In the genomic region with DNA sequence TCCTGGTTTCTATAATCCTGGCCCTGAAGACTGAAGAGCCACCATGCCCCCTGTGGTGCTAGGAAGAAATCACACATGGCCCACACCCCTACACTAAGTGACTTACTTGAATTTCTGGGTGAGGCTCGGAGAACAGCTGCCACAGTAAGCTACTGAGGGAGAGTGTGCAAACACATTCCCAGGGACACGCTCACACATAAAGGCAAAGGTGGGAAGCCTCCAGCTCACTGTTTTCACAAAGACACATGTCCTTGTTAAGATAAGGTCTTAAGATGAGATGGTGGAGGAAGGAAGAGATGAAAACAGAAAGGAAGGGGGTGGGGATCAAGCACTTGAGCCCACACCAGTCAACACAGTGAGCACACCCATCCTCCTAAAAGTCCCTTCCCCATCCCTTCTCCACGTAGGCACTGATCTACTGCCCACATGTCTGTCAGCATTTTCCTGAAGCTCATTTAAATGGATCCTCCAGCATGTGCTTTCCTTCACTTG, we compare ENCODE assay signal across 14 mouse cellular contexts.
DNase-seq lines count a peak whose midpoint lies in the region; ATAC-seq and TF ChIP-seq lines count a peak whose summit lies in the region.
"Had no signal": no experiment of that assay in that cellular context is flagged by ENCODE, and none has a peak within 500 bp of the region (broad histone marks: within the 10 kb centered on the region; RNA-seq: fewer than 3 reads in every experiment).

No protein-coding gene starts in this region.

- 50% methylated on average over 3 of the region's 3 CpGs for WGBS in heart, postnatal 0 days
- 71% methylated on average over 3 of the region's 3 CpGs for WGBS in heart, embryonic 11.5 days (ENCODE audit: insufficient replicate concordance)
- 72% methylated on average over 3 of the region's 3 CpGs for WGBS in hindbrain, postnatal 0 days
- 85% methylated on average over 3 of the region's 3 CpGs for WGBS in limb, embryonic 10.5 days

- no peak; the same call in 1 of the 2 replicates for TF ChIP-seq RAD21 in CH12.LX (IDR thresholded peaks at IDR 0.05; ENCODE audit: low read depth, low read length)

- H3K36me3 ChIP-seq in heart, postnatal 0 days (replicated peaks; ENCODE audit: control insufficient read depth, insufficient read depth, low read length), result peaks cover 20% of the 10 kb centered on the region; the same call in 1 of the 2 replicates
- peaks cover 5% of the 10 kb centered on the region; the same call in 1 of the 2 replicates for H3K36me3 ChIP-seq in heart, embryonic 11.5 days (ENCODE audit: control insufficient read depth, insufficient read depth, low read length)
- H3K36me3 ChIP-seq in CH12.LX (replicated peaks in 1 of 2; ENCODE audit: control insufficient read depth in 1 of 2, insufficient read depth in 1 of 2, low read length in 1 of 2), result peaks cover 32 to 69% of the 10 kb centered on the region in 2 experiments
- peaks cover 13% of the 10 kb centered on the region; the same call in 1 of the 2 replicates for H3K36me3 ChIP-seq in hindbrain, postnatal 0 days (ENCODE audit: insufficient read depth, low read length)
- H3K36me3 ChIP-seq in limb, embryonic 10.5 days, result peaks cover 79% of the 10 kb centered on the region

- no peak overlapping the region for H3K9ac ChIP-seq in heart, postnatal 0 days (replicated peaks; ENCODE audit: low read depth, low read length)
- H3K9ac ChIP-seq in heart, embryonic 11.5 days (ENCODE audit: low read depth, low read length), result no peak overlapping the region
- peak overlapping the region; percentile 37; the same call in 1 of the 2 replicates for H3K9ac ChIP-seq in CH12.LX (ENCODE audit: insufficient read depth, low read depth)
- H3K9ac ChIP-seq in hindbrain, postnatal 0 days (replicated peaks; ENCODE audit: low read length), result no peak overlapping the region
- H3K9ac ChIP-seq: forebrain, postnatal 0 days; neural tube, embryonic 13.5 days had no signal

- peak overlapping the region; percentile 82 for H3K27ac ChIP-seq in heart, postnatal 0 days (ENCODE audit: low read depth)
- H3K27ac ChIP-seq in heart, embryonic 11.5 days (ENCODE audit: low read depth, low read length), result no peak overlapping the region
- H3K27ac ChIP-seq in CH12.LX (ENCODE audit: insufficient read depth, low read depth), result peak overlapping the region; percentile 99
- H3K27ac ChIP-seq in hindbrain, postnatal 0 days, result no peak overlapping the region
- no peak overlapping the region for H3K27ac ChIP-seq in limb, embryonic 10.5 days
- H3K27ac ChIP-seq: midbrain, embryonic 10.5 days; neural tube, embryonic 13.5 days had no signal

- DNase-seq in heart, postnatal 0 days (ENCODE audit: low spot score), result no peak
- DNase-seq in CD4-positive helper T cell, adult 2 months (ENCODE audit: low read depth, low spot score), result peak; percentile 47
- DNase-seq in CH12.LX (ENCODE audit: extremely low read depth), result peak; percentile 48
- DNase-seq in left cerebral cortex, adult 9 months (ENCODE audit: low spot score in 2 of 2), result peak; percentile 33 to 44
- DNase-seq in hindbrain, postnatal 0 days (ENCODE audit: low spot score), result no peak
- DNase-seq in limb, embryonic 10.5 days (ENCODE audit: low spot score), result no peak
- no peak for DNase-seq in urinary bladder, postnatal 4 days (ENCODE audit: low spot score in 2 of 2)
- DNase-seq: forebrain, postnatal 0 days had no signal

- peaks cover 18% of the 10 kb centered on the region for H3K4me1 ChIP-seq in heart, postnatal 0 days (ENCODE audit: control insufficient read depth, insufficient read depth)
- H3K4me1 ChIP-seq in heart, embryonic 11.5 days (ENCODE audit: control insufficient read depth, insufficient read depth, low read length), result peaks cover 26% of the 10 kb centered on the region
- peaks cover 43 to 84% of the 10 kb centered on the region in 2 experiments for H3K4me1 ChIP-seq in CH12.LX (ENCODE audit: control insufficient read depth in 1 of 2, insufficient read depth in 2 of 2)
- H3K4me1 ChIP-seq in hindbrain, postnatal 0 days (ENCODE audit: insufficient read depth, low read length), result 0 out of 2 replicates have a peak, but pooled peaks cover 4% of the 10 kb centered on the region
- no peaks in the 10 kb centered on the region for H3K4me1 ChIP-seq in limb, embryonic 10.5 days

- ATAC-seq in heart, postnatal 0 days (ENCODE audit: insufficient read depth, low read depth), result no peak
- no peak for ATAC-seq in heart, embryonic 11.5 days (replicated peaks; ENCODE audit: insufficient number of reproducible peaks, low FRiP score, low TSS enrichment)
- no peak for ATAC-seq in hindbrain, postnatal 0 days
- ATAC-seq: forebrain, postnatal 0 days; hindbrain, embryonic 16.5 days had no signal

- H3K79me2 ChIP-seq in CH12.LX (replicated peaks; ENCODE audit: control insufficient read depth, extremely low read depth, insufficient read depth, poor library complexity, severe bottlenecking), result peaks cover 28% of the 10 kb centered on the region

- no peak for TF ChIP-seq EP300 in heart, postnatal 0 days (IDR thresholded peaks at IDR 0.05; ENCODE audit: low read depth)
- TF ChIP-seq EP300 in CH12.LX (IDR thresholded peaks at IDR 0.05; ENCODE audit: low read length), result no peak

- H3K4me3 ChIP-seq in heart, postnatal 0 days (ENCODE audit: low read depth, low read length), result no peak overlapping the region
- H3K4me3 ChIP-seq in heart, embryonic 11.5 days (ENCODE audit: low read depth, low read length), result no peak overlapping the region
- no peak overlapping the region for H3K4me3 ChIP-seq in CH12.LX (replicated peaks in 1 of 3; ENCODE audit: low read depth in 2 of 3, low read length in 2 of 3, poor library complexity in 1 of 3)
- H3K4me3 ChIP-seq in hindbrain, postnatal 0 days (ENCODE audit: low read length), result no peak overlapping the region
- no peak overlapping the region for H3K4me3 ChIP-seq in limb, embryonic 10.5 days
- H3K4me3 ChIP-seq: midbrain, embryonic 10.5 days; neural tube, embryonic 13.5 days had no signal

- TF ChIP-seq CTCF in heart, postnatal 0 days (IDR thresholded peaks at IDR 0.05; ENCODE audit: low read depth), result no peak
- TF ChIP-seq CTCF in CH12.LX (conservative IDR thresholded peaks at IDR 0.05 in 1 of 2, IDR thresholded peaks at IDR 0.05 in 1 of 2; ENCODE audit: low read depth in 2 of 2, low read length in 2 of 2), result peak in 1 of 2 experiments; percentile 34; a peak in 2 of 4 replicates
- TF ChIP-seq CTCF in hindbrain, postnatal 0 days (IDR thresholded peaks at IDR 0.05; ENCODE audit: low read depth), result no peak

- no peaks in the 10 kb centered on the region for H3K27me3 ChIP-seq in heart, postnatal 0 days (ENCODE audit: control insufficient read depth, insufficient read depth, low read length)
- H3K27me3 ChIP-seq in heart, embryonic 11.5 days (ENCODE audit: control insufficient read depth, insufficient read depth, low read length), result no peaks in the 10 kb centered on the region
- no peaks in the 10 kb centered on the region for H3K27me3 ChIP-seq in CH12.LX (replicated peaks)
- no peaks in the 10 kb centered on the region for H3K27me3 ChIP-seq in hindbrain, postnatal 0 days (ENCODE audit: insufficient read depth, low read length)
- no peaks in the 10 kb centered on the region for H3K27me3 ChIP-seq in limb, embryonic 10.5 days (ENCODE audit: low read depth, poor library complexity, severe bottlenecking)
- H3K27me3 ChIP-seq: neural tube, embryonic 13.5 days; Patski had no signal

- dilution Hi-C loops in CH12.LX (cut with MboI; ENCODE audit: extremely low pct_ligation_motif_present, extremely low pct_unique_long_range_greater_than_20kb, low sequenced_read_pairs), result no loop called here

- in situ Hi-C loops in CH12.LX (cut with MboI; ENCODE audit: low pct_ligation_motif_present, low pct_unique_long_range_greater_than_20kb, low sequenced_read_pairs), result no loop called here

- no peak overlapping the region for H3K4me2 ChIP-seq in heart, postnatal 0 days (ENCODE audit: low read depth, low read length)
- H3K4me2 ChIP-seq in heart, embryonic 11.5 days, result no peak overlapping the region
- H3K4me2 ChIP-seq in CH12.LX (ENCODE audit: insufficient read depth, low read depth, poor library complexity, severe bottlenecking), result peak overlapping the region; percentile 72
- no peak overlapping the region for H3K4me2 ChIP-seq in hindbrain, postnatal 0 days (ENCODE audit: low read depth, low read length)
- H3K4me2 ChIP-seq: liver, embryonic 11.5 days; neural tube, embryonic 13.5 days had no signal

- H3K9me3 ChIP-seq in heart, postnatal 0 days (replicated peaks; ENCODE audit: control insufficient read depth, low read length), result no peaks in the 10 kb centered on the region
- H3K9me3 ChIP-seq in heart, embryonic 11.5 days (replicated peaks; ENCODE audit: control insufficient read depth, low read length), result no peaks in the 10 kb centered on the region
- peaks cover 5% of the 10 kb centered on the region for H3K9me3 ChIP-seq in CH12.LX (replicated peaks; ENCODE audit: low read length)
- H3K9me3 ChIP-seq in hindbrain, postnatal 0 days (ENCODE audit: low read length), result no peaks in the 10 kb centered on the region
- H3K9me3 ChIP-seq in limb, embryonic 10.5 days (replicated peaks), result no peaks in the 10 kb centered on the region
- H3K9me3 ChIP-seq: midbrain, embryonic 10.5 days; neural tube, embryonic 13.5 days had no signal

- TF ChIP-seq POLR2A in CH12.LX (IDR thresholded peaks at IDR 0.05; ENCODE audit: low read depth, low read length), result no peak

TF ChIP-seq in CH12.LX, 34 proteins besides CTCF, POLR2A, EP300 and RAD21:
- TF ChIP-seq ETS1 (conservative IDR thresholded peaks at IDR 0.05; ENCODE audit: low read depth, low read length) (no peak), NELFE (IDR thresholded peaks at IDR 0.05; ENCODE audit: low read depth, low read length) (no peak), ZKSCAN1 (IDR thresholded peaks at IDR 0.05; ENCODE audit: borderline replicate concordance, low read depth, low read length) (no peak), MAZ (IDR thresholded peaks at IDR 0.05; ENCODE audit: low read depth, low read length) (no peak), ZMIZ1 (IDR thresholded peaks at IDR 0.05; ENCODE audit: low read depth, low read length) (no peak), MAX (IDR thresholded peaks at IDR 0.05; ENCODE audit: low read length) (peak; percentile 22; the same call in 1 of the 2 replicates), KAT2A (IDR thresholded peaks at IDR 0.05; ENCODE audit: insufficient replicate concordance, low read length) (no peak), CHD2 (IDR thresholded peaks at IDR 0.05; ENCODE audit: low read length) (peak; percentile 48; the same call in 1 of the 2 replicates), E2F4 (IDR thresholded peaks at IDR 0.05; ENCODE audit: insufficient replicate concordance, low read depth, low read length) (no peak)

Comparison
In these comparisons a context has a peak if more than half of its experiments do, and no peak if none do; other contexts are left out.
1. H3K27ac ChIP-seq: peak in heart, postnatal 0 days (single experiment) and CH12.LX (single experiment); none in heart, embryonic 11.5 days (single experiment), hindbrain, postnatal 0 days (single experiment) and limb, embryonic 10.5 days (single experiment).
2. DNase-seq: peak in CD4-positive helper T cell, adult 2 months (single experiment), CH12.LX (single experiment) and left cerebral cortex, adult 9 months (2 of 2); none in heart, postnatal 0 days (single experiment), hindbrain, postnatal 0 days (single experiment), limb, embryonic 10.5 days (single experiment) and urinary bladder, postnatal 4 days (0 of 2).